Mouse (Mus musculus) intestine, embryonic 14.5 days (tissue): Measurements from ENCODE around the gene Gm20431. TPM values are rescaled to one million over a fixed set of nuclear protein-coding genes. Genes with fewer than 3 reads are reported as not detected.

Source experiments
- ATAC-seq: fragments of 200-750 bp; cut with Nextera tagmentation; replicated peaks from 2 replicates; pipeline ENCODE4 v1.8.0; 2017; ENCODE audit warnings: low read depth, moderate number of reproducible peaks, moderate TSS enrichment, moderate library complexity; ENCODE audit not compliant: low FRiP score, low TSS enrichment
- DNase-seq: peaks from one replicate; pipeline ENCODE4 v3.0.0-alpha.2; 2018; ENCODE audit warnings: low spot score
- H3K27ac ChIP-seq: fragments of 300-500 bp; sonication (generic); 2 replicates; pipeline ENCODE4 v1.5.1; 2014; ENCODE audit warnings: low read depth, mild to moderate bottlenecking, control low read depth
- H3K27me3 ChIP-seq: fragments of 300-500 bp; sonication (generic); replicated peaks from 2 replicates; pipeline ENCODE4 v1.6.1; 2014; ENCODE audit warnings: low read length, control low read depth; ENCODE audit not compliant: control insufficient read depth, insufficient read depth
- H3K36me3 ChIP-seq: fragments of 300-500 bp; sonication (generic); 2 replicates; pipeline ENCODE4 v1.6.1; 2014; ENCODE audit warnings: low read length, control low read depth; ENCODE audit not compliant: control insufficient read depth, insufficient read depth
- H3K4me1 ChIP-seq: fragments of 300-500 bp; sonication (generic); replicated peaks from 2 replicates; pipeline ENCODE4 v1.6.1; 2014; ENCODE audit warnings: low read length, control low read depth, mixed read lengths; ENCODE audit not compliant: control insufficient read depth, insufficient read depth
- H3K4me2 ChIP-seq: fragments of 300-500 bp; sonication (generic); 2 replicates; pipeline ENCODE4 v1.6.1; 2014; ENCODE audit warnings: low read length
- H3K4me3 ChIP-seq: fragments of 300-500 bp; sonication (generic); 2 replicates; pipeline ENCODE4 v1.5.1; 2014; ENCODE audit warnings: low read depth, low read length, control low read depth, mixed read lengths
- H3K9ac ChIP-seq: fragments of 300-500 bp; sonication (generic); 2 replicates; pipeline ENCODE4 v1.6.1; 2014; ENCODE audit warnings: mild to moderate bottlenecking, low read length
- H3K9me3 ChIP-seq: fragments of 300-500 bp; sonication (generic); 2 replicates; pipeline ENCODE4 v1.6.1; 2016; ENCODE audit warnings: low read length, control low read depth; ENCODE audit not compliant: control insufficient read depth
- WGBS: fragments of 180-500 bp; shearing (Covaris S2); extraction: QIAGEN DNeasy Blood & Tissue Kit; methylation state at CpG from one replicate; pipeline ENCODE4 v1.1.7; 2014; 5-methylcytosine and 5-hydroxymethylcytosine counted together
- polyA plus RNA-seq: library from polyadenylated mRNA; unstranded; fragments of >200 nt; fragmentation: Nextera tagmentation; extraction: Ambion mirVana; gene quantifications from 2 replicates; pipeline ENCODE4 v1.2.1, GENCODE M21; 2014

Gm20431 gene
- polyA plus RNA-seq, 1 experiment from 2014 or later: 7.7 TPM

GRCm38 (mm10) chr2:167700018-167700417, 38.7 kb upstream of the Gm20431 start:
- DNase-seq (no peak), ATAC-seq (no peak)
- Histone ChIP-seq H3K4me3 (no peak overlapping the region), H3K27ac (no peak overlapping the region), H3K27me3 (no peaks in the 10 kb centered on the region), H3K9me3 (no peaks in the 10 kb centered on the region), H3K4me1 (peaks cover 5% of the 10 kb centered on the region; the same call in 1 of the 2 replicates), H3K4me2 (no peak overlapping the region), H3K36me3 (no peaks in the 10 kb centered on the region), H3K9ac (no peak overlapping the region)
- WGBS: 81% methylated on average over 5 of the region's 5 CpGs

DNA sequence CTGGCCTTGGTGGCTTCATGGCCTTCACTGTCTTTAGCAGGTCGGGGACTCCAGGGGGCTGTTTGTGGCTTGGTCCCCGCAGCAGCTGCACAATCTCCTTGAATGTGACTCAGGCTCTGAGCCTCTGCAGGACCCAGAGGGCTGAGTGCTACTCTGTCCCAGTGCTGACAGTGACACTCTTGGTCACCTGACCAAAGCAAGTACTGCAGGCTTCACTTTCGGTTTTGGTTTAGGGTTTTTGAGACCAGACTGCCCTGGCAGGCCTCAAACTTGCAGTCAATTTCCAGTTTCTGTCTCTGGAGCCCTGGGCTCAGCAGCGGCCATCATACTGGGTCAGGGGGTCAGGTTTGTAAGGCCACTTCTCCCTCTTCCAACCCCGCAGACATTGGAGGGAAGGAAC, 36.6 kb upstream of the Gm20431 start:
- Histone ChIP-seq H3K4me1 (peaks cover 5% of the 10 kb centered on the region; the same call in 1 of the 2 replicates), H3K9ac (no peak overlapping the region), H3K27me3 (no peaks in the 10 kb centered on the region), H3K4me3 (no peak overlapping the region), H3K36me3 (no peaks in the 10 kb centered on the region), H3K4me2 (no peak overlapping the region), H3K27ac (no peak overlapping the region), H3K9me3 (no peaks in the 10 kb centered on the region)
- 45% methylated on average over 5 of the region's 5 CpGs for WGBS
- no peak for DNase-seq
- ATAC-seq: peak; percentile 63; the same call in 1 of the 2 replicates

DNA sequence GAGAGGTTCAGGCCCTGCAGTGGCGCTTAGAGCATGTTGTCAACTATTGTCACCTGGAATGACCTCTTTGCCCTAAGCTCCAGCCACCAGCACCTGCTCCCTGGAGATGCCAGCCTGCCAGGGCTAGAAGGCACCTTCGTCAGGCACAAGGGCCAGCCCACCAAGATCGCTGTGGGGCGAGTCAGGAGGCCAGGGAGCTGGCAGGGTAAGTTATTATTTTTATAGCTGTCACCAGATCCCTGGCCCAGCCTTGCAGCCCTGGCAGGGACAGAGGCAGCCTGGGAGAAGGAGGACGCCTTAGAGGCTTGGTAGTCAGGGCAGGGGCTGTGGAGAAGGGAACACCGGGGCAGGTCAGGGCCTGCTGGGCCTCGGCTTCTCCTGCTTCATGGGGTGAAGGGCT, 34.8 kb upstream of the Gm20431 start:
- ATAC-seq (no peak), DNase-seq (no peak)
- Histone ChIP-seq H3K27me3 (no peaks in the 10 kb centered on the region), H3K4me2 (no peak overlapping the region), H3K4me1 (peaks cover 5% of the 10 kb centered on the region; the same call in 1 of the 2 replicates), H3K36me3 (no peaks in the 10 kb centered on the region), H3K9ac (no peak overlapping the region), H3K9me3 (no peaks in the 10 kb centered on the region), H3K4me3 (no peak overlapping the region), H3K27ac (no peak overlapping the region)
- WGBS: 80% methylated on average over 7 of the region's 7 CpGs

DNA sequence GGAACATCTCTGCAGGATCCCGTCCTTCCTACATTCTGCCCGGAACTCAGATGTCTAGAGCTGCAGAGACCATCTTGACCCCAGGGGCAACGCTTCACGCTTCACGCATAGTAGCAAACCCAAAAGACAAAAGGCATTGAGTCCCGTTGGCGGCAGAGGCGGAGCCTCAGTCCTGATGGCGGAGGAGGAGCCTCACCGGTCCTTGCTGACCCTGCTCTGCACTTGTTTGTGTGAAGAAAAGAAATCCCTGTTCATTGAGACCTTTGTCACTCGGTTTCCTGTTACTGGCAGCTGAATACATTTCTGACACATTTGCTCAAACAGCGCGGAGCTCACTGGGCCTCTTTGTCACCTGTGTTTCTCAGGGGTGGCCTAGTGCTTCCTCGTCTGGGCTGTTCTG, 34.2 kb upstream of the Gm20431 start:
- no peak for ATAC-seq
- DNase-seq: no peak
- Histone ChIP-seq H3K4me3 (no peak overlapping the region), H3K9ac (no peak overlapping the region), H3K27me3 (0 out of 2 replicates have a peak, but pooled peaks cover 2% of the 10 kb centered on the region), H3K4me1 (peaks cover 11% of the 10 kb centered on the region), H3K4me2 (no peak overlapping the region), H3K9me3 (no peaks in the 10 kb centered on the region), H3K36me3 (no peaks in the 10 kb centered on the region), H3K27ac (no peak overlapping the region)
- 86% methylated on average over 14 of the region's 14 CpGs for WGBS

DNA sequence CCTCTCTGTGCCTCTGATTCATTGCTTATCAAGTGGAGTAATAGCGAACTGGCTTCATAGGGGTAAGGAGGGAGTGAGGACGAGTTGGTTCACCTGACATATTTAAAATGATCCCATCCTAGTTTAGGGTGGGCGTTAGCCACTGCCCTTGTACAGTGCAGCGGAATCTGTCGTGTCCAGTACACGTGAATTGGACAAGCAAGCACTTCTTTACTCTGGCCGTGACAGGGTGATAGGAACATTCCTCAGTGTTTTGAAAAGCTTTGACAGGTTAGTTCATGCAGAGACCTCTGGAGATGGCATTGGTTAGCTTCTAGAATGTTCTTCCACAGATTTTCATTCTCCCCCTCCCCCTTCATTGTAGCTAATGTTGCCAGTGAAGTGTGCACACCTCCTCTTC, 33.7 kb upstream of the Gm20431 start:
- Histone ChIP-seq H3K4me1 (peaks cover 14% of the 10 kb centered on the region), H3K9me3 (no peaks in the 10 kb centered on the region), H3K27me3 (0 out of 2 replicates have a peak, but pooled peaks cover 2% of the 10 kb centered on the region), H3K9ac (no peak overlapping the region), H3K36me3 (no peaks in the 10 kb centered on the region), H3K4me3 (no peak overlapping the region), H3K27ac (no peak overlapping the region), H3K4me2 (no peak overlapping the region)
- DNase-seq (no peak), ATAC-seq (no peak)
- 96% methylated on average over 7 of the region's 7 CpGs for WGBS

DNA sequence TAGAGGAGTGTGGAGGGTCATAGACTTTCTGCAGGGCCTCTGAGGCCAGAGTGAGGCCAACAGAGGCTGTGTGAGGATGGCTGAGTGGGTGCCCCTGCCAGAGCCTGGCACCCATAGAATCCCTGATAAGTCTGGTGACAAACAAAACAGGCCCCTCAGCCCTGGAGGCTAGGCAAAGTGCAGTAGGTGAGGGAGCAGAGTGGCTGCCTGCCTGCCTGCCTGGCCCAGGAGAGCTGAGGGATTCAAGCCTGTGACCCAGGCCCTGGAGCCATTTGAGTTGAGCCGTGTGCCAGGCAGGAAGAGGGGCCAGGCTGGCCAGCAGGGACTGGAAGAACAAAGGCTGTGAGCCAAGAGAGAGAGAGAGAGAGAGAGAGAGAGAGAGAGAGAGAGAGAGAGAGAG, 32.9 kb upstream of the Gm20431 start:
- Histone ChIP-seq H3K9me3 (no peaks in the 10 kb centered on the region), H3K9ac (no peak overlapping the region), H3K36me3 (no peaks in the 10 kb centered on the region), H3K4me1 (peaks cover 14% of the 10 kb centered on the region), H3K4me2 (no peak overlapping the region), H3K4me3 (no peak overlapping the region), H3K27me3 (0 out of 2 replicates have a peak, but pooled peaks cover 2% of the 10 kb centered on the region), H3K27ac (no peak overlapping the region)
- DNase-seq (no peak), ATAC-seq (no peak)
- WGBS: 93% methylated on average over 1 of the region's 1 CpGs

DNA sequence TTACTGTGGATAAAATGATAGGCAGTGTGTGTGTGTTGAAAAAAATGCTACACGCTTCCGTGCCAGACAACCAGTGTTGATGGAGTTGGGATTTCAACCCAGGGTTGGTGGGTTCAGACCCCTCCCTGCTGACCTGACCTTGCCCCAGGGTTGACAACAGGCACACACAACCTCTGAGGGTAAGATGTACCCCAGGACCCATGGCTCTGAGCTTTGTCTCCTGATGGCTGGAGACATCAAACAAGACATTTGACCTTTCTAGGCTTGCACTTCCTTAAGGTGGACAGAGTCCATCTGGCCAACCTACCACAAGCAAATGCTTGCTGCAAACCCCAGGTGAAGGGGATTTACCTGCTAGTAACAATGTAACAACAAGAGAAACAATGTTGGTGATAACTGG, 32.2 kb upstream of the Gm20431 start:
- Histone ChIP-seq H3K9me3 (no peaks in the 10 kb centered on the region), H3K27me3 (0 out of 2 replicates have a peak, but pooled peaks cover 2% of the 10 kb centered on the region), H3K9ac (no peak overlapping the region), H3K36me3 (no peaks in the 10 kb centered on the region), H3K4me3 (no peak overlapping the region), H3K4me1 (peaks cover 14% of the 10 kb centered on the region), H3K4me2 (no peak overlapping the region), H3K27ac (no peak overlapping the region)
- ATAC-seq (no peak), DNase-seq (no peak)
- 88% methylated on average over 2 of the region's 2 CpGs for WGBS

- no peak for DNase-seq
- H3K36me3 ChIP-seq: no peaks in the 10 kb centered on the region
- 67% methylated on average over 3 of the region's 3 CpGs for WGBS
These were observed 31.5 kb upstream of the Gm20431 start for GRCm38 (mm10) chr2:167692831-167693230.

DNA sequence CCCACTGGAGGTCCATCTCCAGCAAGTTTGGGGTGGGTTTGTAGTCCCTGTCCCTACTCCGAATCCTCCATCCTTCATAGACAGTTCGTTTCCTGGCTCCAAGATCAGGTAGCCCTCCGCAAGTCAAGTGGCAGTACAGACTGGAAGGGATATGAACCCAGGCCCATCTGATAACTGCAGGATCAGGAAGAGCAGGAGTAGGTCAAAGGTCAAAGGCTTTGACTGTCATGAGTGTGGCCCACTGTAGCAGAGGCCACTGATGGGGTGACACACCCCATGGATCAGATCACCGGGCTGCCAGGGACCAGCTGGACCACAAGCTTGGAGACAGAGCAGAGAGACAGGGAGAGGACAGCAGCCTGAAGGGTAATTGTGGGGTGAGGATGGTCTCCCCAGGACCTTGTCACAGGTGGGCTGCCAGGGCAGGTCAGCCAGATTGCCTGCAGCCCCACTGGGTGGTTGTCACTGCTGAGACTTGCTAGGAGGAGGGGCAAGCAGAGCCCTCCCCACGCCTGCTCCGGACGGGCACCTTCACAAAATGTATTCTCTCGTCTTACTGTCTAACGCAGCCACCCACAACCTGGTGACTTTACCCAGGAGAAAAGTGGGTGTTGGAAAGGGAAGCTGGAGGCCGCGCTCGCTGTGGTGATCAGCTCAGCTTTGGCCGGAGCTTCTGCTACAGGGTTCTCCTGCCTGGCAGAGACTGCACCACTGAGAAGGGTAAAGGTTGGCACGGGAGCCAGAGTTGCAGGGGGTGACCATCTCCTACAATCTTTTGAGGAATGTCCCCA, 30.8 kb upstream of the Gm20431 start:
- ATAC-seq (no peak), DNase-seq (no peak)
- Histone ChIP-seq H3K9ac (no peak overlapping the region), H3K27ac (no peak overlapping the region), H3K4me3 (no peak overlapping the region), H3K4me2 (no peak overlapping the region), H3K27me3 (0 out of 2 replicates have a peak, but pooled peaks cover 4% of the 10 kb centered on the region), H3K4me1 (peaks cover 14% of the 10 kb centered on the region; the same call in 1 of the 2 replicates), H3K9me3 (no peaks in the 10 kb centered on the region), H3K36me3 (no peaks in the 10 kb centered on the region)
- WGBS: 86% methylated on average over 14 of the region's 14 CpGs

More at GRCm38 (mm10) chr2:167692831-167693230, 31.5 kb upstream of the Gm20431 start:
- Histone ChIP-seq H3K27ac (no peak overlapping the region), H3K9me3 (no peaks in the 10 kb centered on the region), H3K4me2 (no peak overlapping the region), H3K9ac (no peak overlapping the region), H3K4me3 (no peak overlapping the region), H3K27me3 (0 out of 2 replicates have a peak, but pooled peaks cover 2% of the 10 kb centered on the region), H3K4me1 (peaks cover 16% of the 10 kb centered on the region)
- no peak for ATAC-seq
